Mouse (Mus musculus): ENCODE results near the gene BC051665. TPM values are rescaled to one million over a fixed set of nuclear protein-coding genes. Genes with fewer than 3 reads are reported as not detected.

BC051665 gene
- polyA plus RNA-seq, 2 experiments: not detected

GRCm38 (mm10) chr13:60750930-60751329 lies 35.2 kb downstream of the BC051665 start:
- no peak for ATAC-seq (ENCODE audit: low FRiP score, low read depth)
- no peak overlapping the region for H3K4me3 ChIP-seq (replicated peaks; ENCODE audit: low read length)
- H3K4me2 ChIP-seq (replicated peaks; ENCODE audit: low read depth, low read length, severe bottlenecking): no peak overlapping the region
- H3K27ac ChIP-seq (replicated peaks; ENCODE audit: low read depth, low read length): no peak overlapping the region
- no peaks in the 10 kb centered on the region for H3K27me3 ChIP-seq (ENCODE audit: control insufficient read depth, insufficient read depth, low read length)
- no peaks in the 10 kb centered on the region for H3K4me1 ChIP-seq (ENCODE audit: control insufficient read depth, insufficient read depth, low read length)
- no peak for DNase-seq (ENCODE audit: low spot score)
- WGBS: 91% methylated on average over 7 of the region's 7 CpGs
- H3K9ac ChIP-seq (ENCODE audit: low read depth, low read length, severe bottlenecking): no peak overlapping the region
- H3K9me3 ChIP-seq (ENCODE audit: control insufficient read depth, low read length): no peaks in the 10 kb centered on the region
- TF ChIP-seq POLR2A (IDR thresholded peaks at IDR 0.05; ENCODE audit: borderline replicate concordance, extremely low read depth, insufficient read depth, insufficient read length): no peak
- peaks cover 60% of the 10 kb centered on the region for H3K36me3 ChIP-seq (ENCODE audit: control insufficient read depth, insufficient read depth, low read length)

GRCm38 (mm10) chr13:60748556-60748955 lies 37.6 kb downstream of the BC051665 start:
- Histone ChIP-seq H3K4me2 (replicated peaks; ENCODE audit: low read depth, low read length, severe bottlenecking) (no peak overlapping the region), H3K27ac (replicated peaks; ENCODE audit: low read depth, low read length) (no peak overlapping the region), H3K4me1 (ENCODE audit: control insufficient read depth, insufficient read depth, low read length) (peaks cover 2% of the 10 kb centered on the region; the same call in 1 of the 2 replicates), H3K36me3 (ENCODE audit: control insufficient read depth, insufficient read depth, low read length) (peaks cover 60% of the 10 kb centered on the region), H3K27me3 (ENCODE audit: control insufficient read depth, insufficient read depth, low read length) (no peaks in the 10 kb centered on the region), H3K9me3 (ENCODE audit: control insufficient read depth, low read length) (no peaks in the 10 kb centered on the region), H3K4me3 (replicated peaks; ENCODE audit: low read length) (no peak overlapping the region), H3K9ac (ENCODE audit: low read depth, low read length, severe bottlenecking) (no peak overlapping the region)
- DNase-seq (ENCODE audit: low spot score) (peak; percentile 6), ATAC-seq (ENCODE audit: low FRiP score, low read depth) (no peak)
- 89% methylated on average over 2 of the region's 2 CpGs for WGBS
- TF ChIP-seq POLR2A (IDR thresholded peaks at IDR 0.05; ENCODE audit: borderline replicate concordance, extremely low read depth, insufficient read depth, insufficient read length): no peak

GRCm38 (mm10) chr13:60747201-60747600 lies 39.0 kb downstream of the BC051665 start:
- no peak overlapping the region for H3K4me2 ChIP-seq (replicated peaks; ENCODE audit: low read depth, low read length, severe bottlenecking)
- no peak for TF ChIP-seq POLR2A (IDR thresholded peaks at IDR 0.05; ENCODE audit: borderline replicate concordance, extremely low read depth, insufficient read depth, insufficient read length)
- DNase-seq (ENCODE audit: low spot score): no peak
- H3K27ac ChIP-seq (replicated peaks; ENCODE audit: low read depth, low read length): no peak overlapping the region
- no peaks in the 10 kb centered on the region for H3K27me3 ChIP-seq (ENCODE audit: control insufficient read depth, insufficient read depth, low read length)
- no peak overlapping the region for H3K4me3 ChIP-seq (replicated peaks; ENCODE audit: low read length)
- no peaks in the 10 kb centered on the region for H3K9me3 ChIP-seq (ENCODE audit: control insufficient read depth, low read length)
- peaks cover 47% of the 10 kb centered on the region for H3K36me3 ChIP-seq (ENCODE audit: control insufficient read depth, insufficient read depth, low read length)
- H3K4me1 ChIP-seq (ENCODE audit: control insufficient read depth, insufficient read depth, low read length): peaks cover 2% of the 10 kb centered on the region; the same call in 1 of the 2 replicates
- H3K9ac ChIP-seq (ENCODE audit: low read depth, low read length, severe bottlenecking): no peak overlapping the region
- WGBS: 75% methylated on average over 1 of the region's 1 CpGs
- no peak for ATAC-seq (ENCODE audit: low FRiP score, low read depth)

GRCm38 (mm10) chr13:60746271-60746670 lies 39.9 kb downstream of the BC051665 start:
- Histone ChIP-seq H3K27me3 (ENCODE audit: control insufficient read depth, insufficient read depth, low read length) (no peaks in the 10 kb centered on the region), H3K36me3 (ENCODE audit: control insufficient read depth, insufficient read depth, low read length) (peaks cover 39% of the 10 kb centered on the region), H3K4me3 (replicated peaks; ENCODE audit: low read length) (no peak overlapping the region), H3K27ac (replicated peaks; ENCODE audit: low read depth, low read length) (no peak overlapping the region), H3K4me1 (ENCODE audit: control insufficient read depth, insufficient read depth, low read length) (peaks cover 2% of the 10 kb centered on the region; the same call in 1 of the 2 replicates), H3K4me2 (replicated peaks; ENCODE audit: low read depth, low read length, severe bottlenecking) (no peak overlapping the region), H3K9ac (ENCODE audit: low read depth, low read length, severe bottlenecking) (no peak overlapping the region), H3K9me3 (ENCODE audit: control insufficient read depth, low read length) (no peaks in the 10 kb centered on the region)
- peak; percentile 29 for DNase-seq (ENCODE audit: low spot score)
- no peak for ATAC-seq (ENCODE audit: low FRiP score, low read depth)
- TF ChIP-seq POLR2A (IDR thresholded peaks at IDR 0.05; ENCODE audit: borderline replicate concordance, extremely low read depth, insufficient read depth, insufficient read length): no peak
- WGBS: 48% methylated on average over 1 of the region's 1 CpGs

- 92% methylated on average over 12 of the region's 12 CpGs for WGBS
- Histone ChIP-seq H3K4me1 (ENCODE audit: control insufficient read depth, insufficient read depth, low read length) (peaks cover 2% of the 10 kb centered on the region; the same call in 1 of the 2 replicates), H3K9ac (ENCODE audit: low read depth, low read length, severe bottlenecking) (no peak overlapping the region), H3K4me3 (replicated peaks; ENCODE audit: low read length) (no peak overlapping the region), H3K9me3 (ENCODE audit: control insufficient read depth, low read length) (no peaks in the 10 kb centered on the region), H3K4me2 (replicated peaks; ENCODE audit: low read depth, low read length, severe bottlenecking) (no peak overlapping the region), H3K27me3 (ENCODE audit: control insufficient read depth, insufficient read depth, low read length) (no peaks in the 10 kb centered on the region), H3K27ac (replicated peaks; ENCODE audit: low read depth, low read length) (no peak overlapping the region), H3K36me3 (ENCODE audit: control insufficient read depth, insufficient read depth, low read length) (peaks cover 31% of the 10 kb centered on the region)
- no peak for TF ChIP-seq POLR2A (IDR thresholded peaks at IDR 0.05; ENCODE audit: borderline replicate concordance, extremely low read depth, insufficient read depth, insufficient read length)
- DNase-seq (ENCODE audit: low spot score) (no peak), ATAC-seq (ENCODE audit: low FRiP score, low read depth) (no peak)
Observed at GRCm38 (mm10) chr13:60745358-60745757, 40.8 kb downstream of the BC051665 start.

- Histone ChIP-seq H3K4me1 (ENCODE audit: control insufficient read depth, insufficient read depth, low read length) (peaks cover 2% of the 10 kb centered on the region; the same call in 1 of the 2 replicates), H3K4me3 (replicated peaks; ENCODE audit: low read length) (no peak overlapping the region), H3K27ac (replicated peaks; ENCODE audit: low read depth, low read length) (no peak overlapping the region), H3K9me3 (ENCODE audit: control insufficient read depth, low read length) (no peaks in the 10 kb centered on the region), H3K36me3 (ENCODE audit: control insufficient read depth, insufficient read depth, low read length) (peaks cover 30% of the 10 kb centered on the region), H3K9ac (ENCODE audit: low read depth, low read length, severe bottlenecking) (no peak overlapping the region), H3K4me2 (replicated peaks; ENCODE audit: low read depth, low read length, severe bottlenecking) (no peak overlapping the region), H3K27me3 (ENCODE audit: control insufficient read depth, insufficient read depth, low read length) (no peaks in the 10 kb centered on the region)
- no peak for ATAC-seq (ENCODE audit: low FRiP score, low read depth)
- no peak for TF ChIP-seq POLR2A (IDR thresholded peaks at IDR 0.05; ENCODE audit: borderline replicate concordance, extremely low read depth, insufficient read depth, insufficient read length)
- no peak for DNase-seq (ENCODE audit: low spot score)
- 90% methylated on average over 3 of the region's 3 CpGs for WGBS
Observed at GRCm38 (mm10) chr13:60744736-60745135, 41.4 kb downstream of the BC051665 start.
